Mouse (Mus musculus) left cerebral cortex, adult 9 months (tissue): Measurements from ENCODE around the gene Calhm5.

Experiments
- DNase-seq, 2 experiments: peaks; one replicate each; pipeline ENCODE4 v3.0.0; 2022; ENCODE audit warnings: low spot score in 2 of 2

The Calhm5 gene

DNA sequence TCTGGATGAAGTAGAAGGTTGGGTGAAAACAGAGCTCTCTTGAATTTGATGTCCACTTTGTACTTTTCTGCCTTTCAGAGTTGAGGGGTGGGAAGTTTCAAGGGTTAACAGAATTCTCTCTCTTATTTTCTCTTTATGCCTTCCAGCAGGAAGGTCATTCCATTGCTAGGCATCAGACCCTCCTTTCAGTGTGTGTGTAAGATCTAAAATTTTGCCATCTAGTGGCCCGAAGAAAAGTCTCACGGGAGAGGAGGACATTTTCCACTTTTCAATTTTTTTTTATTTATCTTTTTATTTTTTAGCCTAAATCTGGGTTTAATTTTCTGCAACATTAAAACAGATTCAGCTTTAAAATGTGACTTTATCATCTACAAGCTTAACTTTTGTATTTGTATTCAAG, 24.7 kb downstream of the Calhm5 start:
- no peak for DNase-seq

DNA sequence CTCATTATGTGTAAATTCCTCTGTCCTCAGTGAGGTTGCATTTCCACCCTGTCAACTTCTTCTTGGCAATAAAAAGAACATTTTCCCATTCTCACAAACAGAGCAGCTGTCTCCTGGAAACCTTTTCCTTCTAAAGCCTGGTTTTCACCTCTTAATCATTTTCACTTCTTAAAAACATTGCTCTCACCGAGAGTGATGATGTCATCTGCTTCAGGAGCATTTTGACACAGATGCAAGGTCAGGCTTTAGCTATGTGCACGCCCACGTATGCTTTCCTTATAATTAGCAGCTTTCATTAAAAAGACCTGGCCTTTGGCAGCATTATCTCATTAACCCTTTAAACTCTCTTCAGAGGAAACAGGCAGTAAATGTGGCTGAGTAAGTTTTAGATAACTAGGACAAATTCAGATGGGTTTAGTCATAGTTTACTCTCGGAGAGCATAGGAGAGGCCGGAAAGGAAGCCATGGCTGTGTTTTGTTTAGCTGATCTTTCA, 25.3 kb downstream of the Calhm5 start:
- DNase-seq = no peak

DNA sequence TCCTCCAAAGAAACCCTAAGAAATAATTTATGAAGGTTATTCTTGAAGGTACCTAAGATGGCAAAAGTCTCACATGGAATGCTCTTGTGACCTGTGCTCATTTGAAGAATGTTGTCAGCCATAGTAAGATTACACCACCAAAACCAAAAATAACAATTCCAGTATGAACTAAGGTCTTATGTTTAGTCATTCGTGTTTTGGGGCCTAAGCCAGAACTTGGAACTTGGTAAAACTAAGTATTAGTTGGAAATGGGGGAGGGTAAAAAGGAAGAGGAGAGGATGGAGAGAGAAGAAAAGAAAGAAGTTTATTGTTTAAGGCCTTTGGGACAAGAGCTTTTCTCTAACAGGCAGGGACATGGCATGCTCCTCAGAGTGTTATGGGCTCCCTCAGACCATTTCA, 26.7 kb downstream of the Calhm5 start:
- no peak for DNase-seq

DNA sequence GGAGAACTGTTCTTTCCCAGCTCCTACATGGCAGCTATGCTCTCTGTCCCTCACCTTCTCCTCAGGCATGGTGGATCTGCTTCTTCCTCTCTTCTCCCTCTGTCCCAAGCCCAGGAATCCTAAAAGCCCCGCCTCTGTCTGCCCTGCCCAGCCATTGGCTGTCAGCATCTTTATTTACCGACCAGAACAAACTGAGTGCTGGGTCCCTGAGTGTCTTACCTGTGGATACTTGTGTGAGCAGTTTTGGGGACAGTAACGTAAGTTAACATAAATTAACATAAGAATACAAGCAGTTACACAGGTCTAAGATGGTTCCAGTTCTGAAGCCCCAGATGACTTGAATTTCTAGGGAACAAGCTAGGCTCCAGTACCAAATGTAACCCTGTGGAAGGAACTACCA, 29.7 kb downstream of the Calhm5 start:
- no peak for DNase-seq

DNA sequence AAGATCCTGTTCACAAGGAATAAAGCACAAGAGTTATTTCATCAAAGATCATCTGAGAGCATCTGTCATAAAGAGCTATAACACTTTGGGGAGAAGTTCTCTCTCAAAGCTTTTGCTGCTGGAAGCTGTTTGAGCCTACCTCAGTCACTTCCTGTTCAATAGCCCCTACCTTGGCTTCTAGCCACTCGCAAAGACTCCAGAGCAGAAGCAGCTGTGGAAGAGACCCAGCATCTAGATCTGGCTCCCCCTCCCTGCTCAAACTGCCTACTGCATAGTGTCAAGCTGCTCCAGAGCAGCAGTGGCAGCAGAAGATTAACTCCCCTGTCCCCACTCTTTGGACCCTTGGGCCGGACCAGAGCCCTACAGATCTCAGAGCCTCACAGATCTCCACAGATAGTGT, 42.3 kb downstream of the Calhm5 start:
- DNase-seq = no peak

DNA sequence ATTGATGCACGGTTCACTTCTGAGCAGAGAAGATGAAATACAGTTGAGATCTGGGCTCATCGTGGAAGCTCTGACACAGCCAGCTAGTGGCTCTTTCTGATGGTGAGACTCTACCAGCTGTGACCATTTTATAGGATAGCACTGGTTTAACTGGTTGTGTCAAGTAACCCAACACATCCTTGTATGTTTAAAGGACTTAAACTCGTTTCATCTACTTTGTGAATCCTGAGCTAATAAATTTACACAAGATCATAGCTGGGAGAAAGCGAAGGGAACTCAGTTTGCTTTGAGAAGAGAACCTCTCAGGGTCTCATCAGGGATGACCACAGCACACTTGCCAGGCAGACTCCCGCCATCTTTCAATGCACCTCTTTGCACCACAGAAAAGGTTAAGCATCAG, 52.1 kb downstream of the Calhm5 start, which contains the start of gene Calhm4:
Gene Calhm4, minus strand, starts transcription at position 101 of the 400 bp plus-strand sequence.
- no peak for DNase-seq
